Mouse (Mus musculus) thymus, postnatal 0 days (tissue): Measurements from ENCODE around the gene Car10. TPM values are rescaled to one million over a fixed set of nuclear protein-coding genes. Genes with fewer than 3 reads are reported as not detected.

ENCODE experiments used
- DNase-seq: peaks from one replicate; pipeline ENCODE4 v3.0.0-alpha.2; 2015; ENCODE audit warnings: low spot score
- polyA plus RNA-seq: library from polyadenylated mRNA; unstranded; fragments of >200 nt; fragmentation: Nextera tagmentation; extraction: Ambion mirVana; gene quantifications from 2 replicates; pipeline ENCODE4 v1.2.1, GENCODE M21; 2015

Gene Car10
- polyA plus RNA-seq, 1 experiment from 2014 or later = not detected

DNA sequence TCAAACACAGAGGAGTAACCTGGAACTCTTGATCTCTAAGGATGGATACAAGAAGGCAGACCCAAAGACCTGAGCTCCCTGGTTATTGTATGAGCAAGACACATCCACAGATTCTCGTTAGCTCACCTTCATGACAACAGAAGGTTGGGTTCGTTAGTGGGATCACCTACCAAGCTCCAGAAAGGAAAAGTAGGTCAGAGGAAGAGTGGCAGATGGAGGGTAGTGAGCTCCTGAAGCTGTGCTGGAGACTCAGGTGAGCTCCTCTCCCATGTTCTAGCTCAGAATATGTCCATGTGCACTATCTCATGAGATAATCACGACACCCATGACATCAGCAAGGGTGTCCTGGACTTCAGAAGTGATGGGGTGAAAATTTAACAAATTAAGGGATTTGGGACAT, 57.1 kb downstream of the Car10 start:
- DNase-seq = no peak

DNA sequence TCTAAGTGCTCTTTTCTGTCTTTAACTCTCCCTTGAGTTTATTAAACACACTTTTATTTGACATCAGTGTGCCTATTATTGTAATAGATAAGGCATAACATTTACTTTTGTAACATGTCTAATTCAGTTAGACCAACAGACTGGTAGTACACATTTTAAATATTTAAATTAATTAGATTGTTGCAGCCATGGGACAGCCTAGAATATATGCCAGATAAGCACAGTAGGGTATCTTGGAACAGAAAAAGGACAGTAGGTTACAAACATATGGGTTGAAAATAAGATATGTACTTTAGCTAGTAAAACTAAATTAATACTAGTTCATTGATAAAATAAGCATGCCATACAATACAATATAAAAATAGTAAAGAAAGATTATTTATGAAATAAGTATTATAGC, 74.6 kb downstream of the Car10 start:
- no peak for DNase-seq

DNA sequence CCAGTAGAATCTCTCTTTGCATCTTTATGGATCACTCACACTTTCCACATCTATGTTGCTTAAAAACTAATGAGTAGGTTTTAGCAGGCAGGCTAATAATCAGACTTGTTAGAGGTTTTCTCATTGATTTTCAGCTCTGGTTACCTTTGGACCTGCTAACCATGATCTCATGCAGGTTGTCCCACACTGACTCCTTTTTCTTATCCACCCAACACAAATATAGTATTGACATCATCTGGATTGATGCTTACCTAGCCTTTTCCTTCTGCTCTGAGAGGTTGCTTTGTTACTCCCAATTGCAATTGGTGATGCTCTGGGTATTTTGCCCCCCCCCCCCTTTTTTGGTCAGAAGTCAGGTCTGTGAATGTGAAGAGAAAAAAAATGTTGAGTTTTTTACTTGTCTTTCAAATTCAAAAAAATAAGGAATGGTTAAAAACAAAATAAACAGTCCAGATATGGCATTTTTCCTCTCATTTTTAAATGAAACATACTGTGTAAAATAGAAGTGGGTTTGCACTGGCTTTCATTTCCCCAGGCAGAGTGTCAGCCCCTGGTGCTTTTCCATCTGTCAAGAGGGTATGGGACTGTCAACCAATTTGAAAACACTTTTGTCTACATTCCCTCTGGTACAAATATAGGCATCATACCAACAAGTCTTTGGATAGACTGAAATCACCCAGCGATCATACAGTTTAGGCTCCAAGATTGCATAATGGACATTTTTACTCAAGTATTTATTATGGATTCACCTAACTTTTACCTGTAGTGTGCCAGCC, 75.9 kb downstream of the Car10 start:
- DNase-seq = no peak

DNA sequence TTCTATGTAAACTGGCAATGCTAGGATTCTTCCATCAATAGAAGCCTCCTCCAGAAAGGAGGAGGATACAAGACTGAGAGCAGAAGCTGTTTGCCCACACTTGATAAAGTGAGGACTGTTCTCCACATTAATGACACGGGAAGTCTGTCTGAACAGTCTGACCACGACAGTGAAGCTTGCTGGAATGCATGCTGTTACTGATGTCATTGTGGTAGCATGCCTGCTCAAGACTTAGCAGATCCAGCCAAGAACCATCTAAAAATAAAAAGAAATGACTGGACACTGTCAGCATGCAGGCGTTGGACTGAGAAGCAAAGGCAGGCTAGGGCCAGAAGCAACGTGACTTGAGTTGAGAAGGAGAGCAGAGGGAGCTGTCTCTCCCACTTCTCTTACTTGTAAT, 87.6 kb downstream of the Car10 start:
- DNase-seq = no peak

DNA sequence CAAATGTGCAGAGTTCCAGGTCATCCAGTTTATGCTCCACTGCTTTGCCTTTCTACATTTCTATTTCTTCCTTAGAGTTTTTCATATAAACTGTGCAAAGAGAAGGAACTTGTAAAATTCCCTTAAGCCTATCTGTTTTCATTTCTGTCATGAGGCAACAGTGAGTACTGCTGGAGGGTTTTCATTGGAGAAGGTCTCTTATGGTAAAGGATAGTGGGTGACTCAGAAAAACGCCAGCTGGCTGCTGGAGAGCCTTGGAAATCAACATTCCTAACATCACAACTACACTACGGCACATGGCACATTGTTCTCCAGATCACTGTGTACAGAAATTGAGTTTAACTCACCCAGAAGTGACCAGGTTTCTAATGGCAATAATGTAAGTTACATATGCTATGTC, 88.3 kb downstream of the Car10 start:
- no peak for DNase-seq

DNA sequence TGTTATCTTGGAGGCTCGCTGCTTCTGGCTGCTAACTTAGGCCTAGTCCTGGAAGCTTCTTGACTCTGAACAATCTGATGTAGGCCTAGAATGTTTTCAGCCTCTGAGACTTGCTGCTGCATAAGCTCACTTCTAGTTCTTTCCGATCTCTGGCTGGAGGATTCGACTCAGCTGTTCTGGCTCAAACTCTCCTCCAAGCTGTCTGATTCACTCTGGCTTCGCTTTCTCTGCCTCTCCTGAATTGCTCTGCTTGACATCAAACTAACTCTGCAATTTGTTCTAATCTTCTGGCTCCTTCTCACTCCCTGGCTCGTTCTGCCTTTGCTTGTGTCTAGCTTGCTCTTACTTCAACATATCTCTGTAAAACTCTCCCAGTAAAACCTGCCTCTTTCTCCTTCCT, 90.8 kb downstream of the Car10 start:
- no peak for DNase-seq

DNA sequence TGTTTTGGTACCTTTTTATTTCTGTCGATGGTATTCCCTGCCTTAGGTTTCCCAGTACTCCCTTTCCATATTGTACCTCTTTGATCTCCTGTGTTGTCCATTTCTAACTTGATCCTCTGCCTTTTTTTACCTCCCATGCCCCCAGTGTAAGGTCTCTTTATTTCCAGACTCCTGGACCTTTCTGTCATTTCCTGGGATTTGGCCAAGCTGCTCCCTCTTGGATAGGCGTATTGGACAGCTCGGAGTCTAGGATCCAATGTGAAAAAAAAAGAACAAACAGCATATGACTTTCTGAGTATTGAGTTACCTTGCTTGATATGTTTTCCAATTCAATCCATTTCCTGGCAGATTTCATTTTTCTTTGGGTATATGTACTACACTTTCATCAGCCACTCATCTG, 102.2 kb downstream of the Car10 start:
- DNase-seq = no peak

DNA sequence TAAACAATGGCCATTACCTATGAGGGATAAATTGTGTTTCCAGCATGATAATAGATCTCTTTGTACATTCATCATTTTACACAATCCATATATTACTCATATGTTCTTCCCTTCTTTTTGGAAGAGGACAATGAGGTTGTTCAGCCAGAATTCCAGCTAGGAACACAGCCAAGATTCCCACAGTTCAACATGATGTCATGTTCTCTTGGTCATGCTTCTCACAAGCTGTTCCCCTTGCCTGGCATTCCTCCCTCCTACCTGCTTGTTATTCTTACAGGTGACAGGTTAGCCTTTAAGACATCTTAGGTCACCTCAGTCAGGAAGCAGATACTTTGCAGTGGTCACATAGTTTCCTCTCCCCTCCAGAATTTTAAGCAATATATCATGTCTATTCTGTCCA, 119.6 kb downstream of the Car10 start:
- no peak for DNase-seq

DNA sequence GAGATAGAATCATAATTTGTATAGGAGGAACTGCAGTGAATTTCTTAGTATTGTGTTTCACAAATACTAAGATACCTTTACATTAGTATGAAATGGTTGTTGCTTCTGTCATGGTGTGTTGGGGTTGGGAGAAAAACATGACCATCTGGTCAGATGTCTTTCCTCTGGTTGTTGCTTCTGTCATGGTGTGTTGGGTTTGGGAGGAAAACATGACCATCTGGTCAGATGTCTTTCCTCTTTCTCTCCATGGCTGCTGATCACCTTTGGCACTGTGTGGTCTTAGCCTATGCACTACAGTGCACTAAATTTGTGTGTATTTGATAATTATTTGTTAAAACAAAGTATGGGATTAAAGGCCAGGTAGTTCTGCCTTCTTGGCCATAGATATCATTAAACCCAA, 132.2 kb downstream of the Car10 start:
- DNase-seq = no peak

DNA sequence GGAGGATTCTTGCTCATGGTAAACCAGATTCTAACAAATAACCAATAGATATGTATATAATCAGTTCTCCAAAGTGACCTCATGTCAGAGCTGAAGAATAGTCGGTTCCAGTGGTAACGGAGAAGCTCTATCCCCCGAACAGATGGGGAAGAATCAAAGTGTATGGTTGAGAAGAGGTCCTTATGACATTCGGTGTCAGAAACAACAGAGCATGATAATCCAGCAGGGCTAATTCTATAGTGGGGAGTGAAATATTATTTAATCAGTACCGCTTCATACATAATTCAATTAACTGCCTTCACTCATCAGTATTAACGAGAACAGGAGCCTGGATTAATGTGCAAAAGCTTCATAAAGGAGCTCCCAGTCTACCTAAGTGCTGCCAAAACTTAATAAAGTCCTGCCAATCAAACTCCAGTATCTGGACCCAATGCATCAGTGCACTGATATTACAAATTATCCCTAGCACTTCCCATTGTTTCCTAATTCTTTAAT, 152.0 kb downstream of the Car10 start:
- DNase-seq = no peak

DNA sequence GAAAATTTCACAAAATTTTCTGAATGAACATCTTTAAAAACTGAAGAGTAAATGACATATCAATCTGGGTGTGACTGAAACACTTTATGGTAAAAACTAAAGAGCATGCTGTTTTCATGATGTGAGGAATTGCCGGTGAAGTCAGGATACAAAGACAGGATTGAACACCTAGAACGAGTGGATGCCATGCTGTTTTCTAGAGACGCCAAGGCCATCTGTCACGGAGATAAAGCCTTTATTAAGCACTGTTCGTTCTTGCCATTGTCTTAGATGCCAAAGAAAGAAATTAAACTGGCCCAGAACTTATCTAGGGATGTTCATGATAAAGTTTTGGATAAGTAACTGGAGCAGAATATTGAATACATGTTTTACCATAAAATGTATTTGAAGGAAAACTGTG, 153.9 kb downstream of the Car10 start:
- no peak for DNase-seq

DNA sequence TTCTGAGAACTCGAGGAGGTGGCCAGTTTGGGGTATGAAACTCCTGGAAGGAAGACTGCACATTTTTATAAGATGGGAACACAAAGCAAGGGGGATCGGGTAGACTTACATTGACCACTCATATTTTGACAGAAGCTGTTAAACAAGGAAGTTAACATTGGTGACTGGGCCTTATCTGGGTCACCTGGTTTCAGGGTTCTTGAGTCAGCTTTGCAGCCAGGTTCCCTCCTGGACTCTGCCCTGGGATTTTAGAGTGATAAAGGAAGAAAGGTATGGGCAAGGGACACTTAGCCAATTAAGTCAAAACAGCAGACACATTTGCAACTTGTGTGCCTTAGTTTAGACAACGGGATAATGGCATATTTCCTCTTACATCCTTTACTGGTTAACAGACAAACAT, 166.2 kb downstream of the Car10 start:
- no peak for DNase-seq

DNA sequence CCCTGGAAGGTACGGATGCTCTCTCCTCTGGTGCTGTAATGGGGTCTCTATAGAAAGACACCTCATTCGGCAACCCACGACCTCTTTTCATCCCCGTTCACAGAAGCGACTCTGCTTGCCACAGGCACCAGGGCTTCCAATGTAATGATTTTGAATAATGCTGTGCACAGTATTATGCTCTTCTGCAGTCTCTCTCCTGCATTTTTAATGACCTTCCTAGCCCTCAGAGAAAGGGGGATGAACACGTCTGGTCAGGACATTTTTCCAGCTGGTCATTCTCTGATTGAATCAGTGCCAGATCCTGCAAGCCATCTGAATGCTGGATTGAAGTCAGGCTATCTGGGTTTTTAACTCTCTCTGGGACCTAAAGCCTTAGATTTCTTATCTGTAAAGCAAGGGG, 174.2 kb downstream of the Car10 start:
- no peak for DNase-seq

DNA sequence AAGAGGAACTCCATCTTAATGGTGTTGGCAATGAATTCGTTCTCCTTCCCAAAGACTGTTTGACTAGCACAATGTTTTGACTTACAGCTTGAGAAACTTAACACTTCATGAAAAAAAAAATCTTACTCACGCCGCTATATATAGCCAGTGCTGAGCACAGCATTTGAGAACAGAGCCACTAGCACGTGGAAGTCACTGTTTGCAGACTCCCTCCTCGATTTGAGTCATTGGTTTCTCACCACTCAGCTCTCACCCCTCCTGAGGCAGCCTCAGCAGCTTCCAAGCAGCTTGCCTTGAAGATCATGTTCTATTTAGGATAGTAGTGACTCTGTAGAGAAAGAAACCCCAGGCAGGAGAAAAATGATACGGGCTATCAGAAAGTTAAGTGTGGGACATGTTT, 176.1 kb downstream of the Car10 start:
- DNase-seq = no peak

DNA sequence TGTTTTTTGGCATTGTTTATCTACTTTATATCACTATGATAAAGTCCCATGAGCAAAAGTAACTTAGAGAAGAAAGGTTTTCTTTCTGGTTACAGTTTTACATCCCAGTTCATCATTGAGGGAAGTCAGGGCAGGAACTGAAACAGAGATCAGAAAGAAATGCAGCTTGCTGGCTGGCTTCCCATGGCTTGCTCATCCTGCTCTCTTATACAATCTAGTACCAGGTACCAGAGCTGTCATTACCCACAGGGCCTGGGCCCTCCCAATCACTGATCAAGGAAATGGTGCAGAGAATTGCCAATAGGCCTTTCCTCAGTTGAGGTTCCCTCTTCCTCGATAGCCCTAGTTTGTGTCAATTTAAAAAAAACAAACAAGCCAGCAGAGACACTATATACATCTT, 195.8 kb downstream of the Car10 start:
- DNase-seq = no peak

DNA sequence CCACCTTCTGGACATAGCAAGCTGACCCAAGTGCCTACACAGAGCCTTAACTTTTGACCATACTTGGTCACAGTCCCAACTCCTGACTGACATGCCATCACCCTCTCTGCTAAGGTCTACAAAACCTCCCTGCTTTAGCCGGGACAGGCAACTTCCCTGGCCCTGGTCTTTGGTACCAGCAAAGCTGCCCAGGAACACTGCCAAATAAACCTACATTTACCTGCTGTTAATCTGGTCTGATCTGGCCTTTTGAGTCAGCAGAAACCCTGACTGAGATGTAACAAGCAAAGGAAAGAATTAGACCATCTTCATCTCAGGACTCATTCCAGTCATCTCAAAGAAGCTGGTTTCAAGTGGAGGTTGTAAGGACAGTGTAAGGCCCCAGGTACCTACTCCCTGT, 212.2 kb downstream of the Car10 start:
- no peak for DNase-seq

DNA sequence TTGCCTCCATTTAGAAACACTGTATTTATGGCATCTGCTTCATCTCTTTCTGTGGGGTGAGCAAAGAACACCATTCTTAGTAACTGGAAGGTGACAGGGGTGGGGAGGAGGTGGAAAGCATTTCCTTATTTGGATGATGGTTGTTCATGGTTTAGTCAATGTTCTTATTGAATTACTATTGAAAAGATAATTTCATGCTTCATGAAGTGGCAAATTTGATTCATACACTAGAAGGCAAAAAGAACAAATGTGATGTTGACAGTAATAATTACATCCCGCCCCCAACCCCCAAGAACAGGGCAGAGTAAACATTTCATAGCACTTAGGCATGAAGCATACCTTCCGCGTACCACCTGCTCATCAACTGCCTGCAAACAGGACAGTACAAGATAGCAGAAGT, 239.9 kb downstream of the Car10 start:
- DNase-seq = no peak

DNA sequence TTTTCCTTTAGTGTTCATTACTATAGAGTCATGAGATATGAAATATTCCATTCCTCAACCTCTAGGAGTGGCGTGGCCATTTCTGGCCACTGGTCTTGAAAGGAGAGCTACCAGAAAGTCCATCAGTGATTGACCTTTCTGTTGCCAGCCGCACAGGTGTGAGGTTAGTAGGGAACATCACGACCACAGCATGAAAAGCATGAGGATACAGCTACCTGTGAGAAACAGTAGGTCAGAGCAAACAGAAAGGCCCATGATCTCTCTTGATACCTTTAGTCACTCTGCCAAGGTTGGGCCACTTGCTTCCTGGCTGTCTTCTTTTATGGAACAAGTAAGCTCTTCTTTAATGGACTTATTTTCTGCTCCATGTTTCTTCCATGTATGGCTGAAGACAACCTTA, 246.1 kb downstream of the Car10 start:
- DNase-seq = no peak

DNA sequence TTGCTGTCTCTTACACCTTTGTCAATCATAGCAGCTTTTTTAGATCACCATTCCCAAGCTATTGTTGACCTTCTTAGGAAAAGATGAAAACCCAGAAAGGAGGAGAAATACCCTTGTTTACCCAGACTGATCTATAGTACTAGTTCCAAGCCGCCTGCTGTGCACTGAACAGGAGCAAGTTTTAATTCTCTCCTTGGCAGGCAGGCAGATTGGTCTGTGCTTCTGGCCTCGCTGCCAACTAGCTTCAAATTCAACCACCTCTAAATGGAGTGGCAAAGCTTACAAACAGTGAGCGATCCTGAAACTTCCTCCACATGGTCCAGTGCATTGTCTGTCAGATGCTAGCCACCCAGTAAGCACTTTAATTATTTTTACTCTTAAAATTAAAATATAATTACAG, 247.0 kb downstream of the Car10 start:
- DNase-seq = no peak

DNA sequence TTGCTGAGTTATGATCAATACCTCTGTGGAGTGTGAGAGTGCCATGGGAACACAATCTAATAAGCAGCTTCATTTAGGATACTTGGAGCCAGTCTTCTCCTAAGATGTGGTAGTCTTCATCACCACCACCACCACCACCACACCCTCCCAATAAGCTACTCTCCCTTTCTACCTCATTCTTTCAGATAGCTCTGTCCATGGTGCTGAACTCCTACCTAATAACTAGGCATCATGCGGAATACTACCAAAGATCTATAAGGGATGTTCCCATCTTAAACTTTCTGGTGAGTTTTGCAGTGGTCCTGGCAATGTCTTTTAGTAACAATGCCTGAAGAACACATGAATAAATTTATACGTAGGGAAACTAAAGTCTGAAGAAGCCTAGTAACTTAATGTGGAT, 263.7 kb downstream of the Car10 start:
- no peak for DNase-seq

DNA sequence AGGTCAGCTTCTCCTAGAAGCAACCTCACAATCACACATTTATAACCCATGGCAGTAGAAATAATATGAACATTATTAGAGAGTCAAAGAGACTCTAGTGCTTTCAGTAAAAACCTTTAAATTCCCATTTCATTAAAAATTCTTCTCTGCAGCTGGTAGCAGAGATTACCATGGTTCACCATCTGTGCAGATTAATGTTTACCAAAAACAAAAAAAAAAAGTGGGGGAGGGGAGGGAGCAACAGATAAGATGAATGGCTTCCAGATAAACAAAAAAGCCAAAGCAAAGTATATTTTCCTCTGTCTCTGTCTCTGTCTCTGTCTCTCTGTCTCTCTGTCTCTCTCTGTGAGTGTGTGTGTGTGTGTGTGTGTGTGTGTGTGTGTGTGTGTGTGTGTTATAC, 266.3 kb downstream of the Car10 start:
- no peak for DNase-seq

DNA sequence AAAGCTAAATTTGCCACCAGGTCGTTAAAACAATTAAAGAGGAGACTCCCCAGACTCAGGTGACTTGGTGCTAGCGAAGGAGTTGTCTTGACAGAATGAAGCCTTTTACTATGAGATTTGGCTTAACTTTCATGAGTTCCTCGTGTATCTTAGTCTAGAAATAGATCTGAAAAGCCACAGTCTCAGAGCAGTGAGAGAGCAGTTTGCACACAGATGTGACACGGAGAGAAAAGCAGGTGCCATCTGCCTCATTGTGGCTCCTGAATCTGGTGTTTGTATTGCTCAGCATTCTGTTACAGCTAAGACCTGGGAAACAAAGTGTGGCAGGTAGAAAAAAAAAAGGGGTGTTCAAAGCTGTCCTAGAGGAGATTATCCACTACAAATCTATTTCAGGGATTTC, 269.4 kb downstream of the Car10 start:
- DNase-seq = no peak

DNA sequence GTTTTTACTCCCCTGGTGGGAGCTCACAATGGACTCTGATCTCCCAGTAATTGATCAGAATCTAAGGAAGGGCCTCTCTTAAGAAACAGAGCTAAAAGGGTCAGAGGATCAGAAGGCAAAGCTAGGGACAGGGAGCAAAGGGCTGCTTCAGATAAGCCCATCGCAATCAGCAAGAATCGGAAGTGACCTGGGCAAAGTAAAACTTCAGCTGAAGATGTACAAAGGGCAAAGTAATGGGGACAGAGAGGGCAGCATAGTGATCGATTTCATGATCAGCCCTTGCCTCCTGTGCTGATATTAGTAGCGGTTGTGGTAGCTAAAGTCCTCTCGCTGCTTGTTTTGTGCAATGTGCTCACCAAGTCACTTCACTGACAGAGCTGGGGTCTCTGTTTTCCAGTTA, 269.9 kb downstream of the Car10 start:
- no peak for DNase-seq
